Comparison of ENCODE assay signal across 8 mouse cellular contexts in the genomic region with DNA sequence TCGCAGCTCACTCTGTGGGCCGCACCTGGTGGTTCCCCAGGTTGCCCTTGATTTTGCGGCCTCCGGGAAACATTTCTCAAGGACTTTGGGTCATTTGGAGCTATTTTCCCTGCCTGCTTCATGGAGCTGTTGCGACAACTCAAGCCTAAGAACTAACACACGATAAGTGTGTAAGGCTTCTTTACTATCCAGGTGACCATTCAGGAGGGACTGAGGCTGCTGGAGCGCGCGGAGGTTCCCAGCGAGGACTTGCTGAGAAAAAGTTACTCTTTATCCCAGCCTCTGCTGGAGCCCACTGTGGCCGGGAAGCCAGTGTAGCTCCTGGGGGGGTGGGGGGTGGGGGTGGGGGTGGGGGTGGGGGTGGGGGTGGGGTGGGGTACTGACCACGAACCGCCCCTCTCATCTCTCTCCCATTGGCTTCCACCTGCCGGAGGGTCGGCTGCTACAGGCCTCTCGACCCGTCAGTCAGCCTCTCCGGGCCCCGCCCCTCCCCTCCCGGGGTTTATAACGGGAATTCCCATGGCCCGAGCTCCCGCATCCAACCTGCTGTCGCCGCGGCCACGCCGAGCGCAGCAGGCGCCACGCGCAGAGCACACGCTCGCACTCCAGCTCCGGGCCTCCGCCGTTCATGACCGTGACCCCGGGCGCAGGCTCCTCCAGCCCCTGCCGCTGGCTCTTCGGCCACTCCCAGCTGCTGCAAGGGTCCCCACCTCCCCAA. TPM values are rescaled to one million over a fixed set of nuclear protein-coding genes. Genes with fewer than 3 reads are reported as not detected.
DNase-seq lines count a peak whose midpoint lies in the region; ATAC-seq lines count a peak whose summit lies in the region.

A gene (plus strand): TSS at position 532 of the 718 bp plus-strand sequence.

- intact Hi-C loops in heart, postnatal 36 days (cut with DNase I), result no loop called here

- DNase-seq in NIH3T3 (ENCODE audit: low read depth), result peak; percentile 74
- DNase-seq in cerebellum, adult 11-12 months, result peak; percentile 71
- DNase-seq in heart, postnatal 36 days, result peak; percentile 24 to 43
- peak; percentile 46 to 64 for DNase-seq in layer of hippocampus, postnatal 14 days (ENCODE audit: low spot score in 2 of 2)
- DNase-seq in lung, postnatal 36 days, result peak; percentile 12
- DNase-seq in skeletal muscle tissue, adult 2 months (ENCODE audit: low read depth, low spot score), result peak; percentile 13

- H3K9ac ChIP-seq in forebrain, embryonic 16.5 days (replicated peaks; ENCODE audit: low read depth, low read length), result peak within 1 kb of the TSS; percentile 78

- peak within 1 kb of the TSS; percentile 98 for H3K4me2 ChIP-seq in forebrain, embryonic 16.5 days (ENCODE audit: low read length)

- peaks cover 11% of the 10 kb centered on the region; the same call in 1 of the 2 replicates for H3K27me3 ChIP-seq in forebrain, embryonic 16.5 days (replicated peaks; ENCODE audit: control insufficient read depth, insufficient read depth, low read length)

- H3K4me1 ChIP-seq in forebrain, embryonic 16.5 days (replicated peaks; ENCODE audit: control insufficient read depth, insufficient read depth, low read length), result peaks cover 22% of the 10 kb centered on the region

- H3K4me3 ChIP-seq in forebrain, embryonic 16.5 days (replicated peaks; ENCODE audit: low read length), result peak within 1 kb of the TSS; percentile 79

- H3K36me3 ChIP-seq in forebrain, embryonic 16.5 days (ENCODE audit: control insufficient read depth, insufficient read depth), result no peaks in the 10 kb centered on the region

- H3K9me3 ChIP-seq in forebrain, embryonic 16.5 days (ENCODE audit: control insufficient read depth, low read length), result no peaks in the 10 kb centered on the region

- peak; percentile 97 for ATAC-seq in forebrain, embryonic 16.5 days
- no peak; the same call in 1 of the 2 replicates for ATAC-seq in megakaryocyte progenitor cell, adult 5-6 weeks (replicated peaks; ENCODE audit: poor library complexity)

- 3% methylated on average over 31 of the region's 42 CpGs for WGBS in forebrain, embryonic 16.5 days

- H3K27ac ChIP-seq in forebrain, embryonic 16.5 days (ENCODE audit: low read length), result no peak within 1 kb of the TSS; the same call in 1 of the 2 replicates

RNA-seq across cellular contexts. Expression of the gene that starts here (rescaled TPM):
- polyA plus RNA-seq in forebrain, embryonic 16.5 days (2015; fragmentation: Nextera tagmentation; extraction: Ambion mirVana), result 12.8 and 13.2 TPM in 2 replicates
- 1 to 10 TPM; 5.9 to 8.2 TPM for total RNA-seq in heart, postnatal 36 days (2021)
- 1 to 10 TPM; 8.3 to 8.7 TPM for total RNA-seq in layer of hippocampus, postnatal 14 days (2021)
- 0.54 and 0.83 TPM in 2 replicates for total RNA-seq in megakaryocyte progenitor cell, adult 5-6 weeks (2015)
- total RNA-seq in megakaryocyte progenitor cell, adult 5-6 weeks (2017), result 1.6 and 1.7 TPM in 2 replicates

Comparison
In these comparisons a context has a peak if more than half of its experiments do, and no peak if none do; other contexts are left out.
1. DNase-seq: peak in every context shown above with its lines; median percentile 74 in NIH3T3; 71 in cerebellum, adult 11-12 months; 55 in layer of hippocampus, postnatal 14 days; 34 in heart, postnatal 36 days; 13 in skeletal muscle tissue, adult 2 months; 12 in lung, postnatal 36 days.